Mouse (Mus musculus) hindbrain, embryonic 16.5 days (tissue): ENCODE measurements at regions not wholly inside any gene's neighbourhood (a gene's known extent, or its start where the extent isn't known, plus 50 kb on each side); places are given as distances from the start of the nearest gene placed in this dataset.

Experiments
- ATAC-seq: fragments of 200-750 bp; cut with Nextera tagmentation; 2 replicates; pipeline ENCODE4 v1.8.0; 2017; ENCODE audit warnings: moderate TSS enrichment, moderate library complexity
- H3K27ac ChIP-seq: fragments of 300-500 bp; sonication (generic); 2 replicates; pipeline ENCODE4 v1.5.1; 2014; ENCODE audit warnings: low read depth, mild to moderate bottlenecking, control low read depth, low read length, moderate library complexity
- H3K27me3 ChIP-seq: fragments of 300-500 bp; sonication (generic); replicated peaks from 2 replicates; pipeline ENCODE4 v1.6.1; 2014; ENCODE audit warnings: low read length; ENCODE audit not compliant: control insufficient read depth, insufficient read depth
- H3K36me3 ChIP-seq: fragments of 300-500 bp; sonication (generic); 2 replicates; pipeline ENCODE4 v1.6.1; 2014; ENCODE audit warnings: mild to moderate bottlenecking, low read length, moderate library complexity, mixed read lengths; ENCODE audit not compliant: control insufficient read depth, insufficient read depth
- H3K4me1 ChIP-seq: fragments of 300-500 bp; sonication (generic); 2 replicates; pipeline ENCODE4 v1.6.1; 2014; ENCODE audit warnings: low read depth, low read length; ENCODE audit not compliant: control insufficient read depth, insufficient read depth
- H3K4me2 ChIP-seq: fragments of 300-500 bp; sonication (generic); 2 replicates; pipeline ENCODE4 v1.6.1; 2014; ENCODE audit warnings: mild to moderate bottlenecking, low read length, control low read depth, moderate library complexity
- H3K4me3 ChIP-seq: fragments of 300-500 bp; sonication (generic); 2 replicates; pipeline ENCODE4 v1.5.1; 2014; ENCODE audit warnings: mild to moderate bottlenecking, low read length, control low read depth, moderate library complexity
- H3K9ac ChIP-seq: fragments of 300-500 bp; sonication (generic); 2 replicates; pipeline ENCODE4 v1.6.1; 2014; ENCODE audit warnings: low read depth, mild to moderate bottlenecking, control low read depth, low read length, moderate library complexity
- H3K9me3 ChIP-seq: fragments of 300-500 bp; sonication (generic); 2 replicates; pipeline ENCODE4 v1.6.1; 2014; ENCODE audit warnings: mild to moderate bottlenecking, low read length, moderate library complexity; ENCODE audit not compliant: control insufficient read depth
- WGBS: fragments of 180-500 bp; shearing (Covaris S2); extraction: QIAGEN DNeasy Blood & Tissue Kit; methylation state at CpG from one replicate; pipeline ENCODE4 v1.1.7; 2014; 5-methylcytosine and 5-hydroxymethylcytosine counted together

- Histone ChIP-seq H3K4me2 (no peak overlapping the region), H3K4me3 (no peak overlapping the region), H3K9me3 (no peaks in the 10 kb centered on the region), H3K36me3 (no peaks in the 10 kb centered on the region), H3K9ac (no peak overlapping the region), H3K27ac (no peak overlapping the region), H3K4me1 (no peaks in the 10 kb centered on the region), H3K27me3 (no peaks in the 10 kb centered on the region)
- ATAC-seq: no peak
- WGBS: 86% methylated on average over 1 of the region's 1 CpGs
These were observed 111.5 kb upstream of the Dpp10 start for GRCm38 (mm10) chr1:124156832-124157231.

GRCm38 (mm10) chr1:124152101-124152500 lies 106.7 kb upstream of the Dpp10 start:
- Histone ChIP-seq H3K9ac (no peak overlapping the region), H3K27ac (no peak overlapping the region), H3K4me1 (no peaks in the 10 kb centered on the region), H3K36me3 (no peaks in the 10 kb centered on the region), H3K9me3 (no peaks in the 10 kb centered on the region), H3K4me3 (no peak overlapping the region), H3K4me2 (no peak overlapping the region), H3K27me3 (no peaks in the 10 kb centered on the region)
- ATAC-seq: no peak

DNA sequence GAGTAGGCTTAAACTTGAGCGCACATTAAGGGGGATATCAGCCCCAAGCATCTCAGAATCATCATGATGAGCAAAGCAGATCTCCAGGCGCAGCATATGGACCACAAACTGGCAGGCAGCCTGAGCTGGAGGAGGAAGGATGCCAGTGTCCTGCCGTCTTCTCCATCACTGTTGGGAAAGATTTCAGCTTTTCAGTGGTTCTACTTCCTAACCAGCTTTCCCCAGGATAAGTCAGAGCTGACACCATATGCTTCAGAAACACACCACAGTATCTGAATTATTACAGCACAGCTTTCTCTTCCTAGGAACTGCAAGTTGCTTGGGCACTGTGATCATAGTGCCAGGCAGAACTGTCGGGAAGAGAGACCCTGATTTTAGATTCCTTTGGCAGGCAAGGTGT lies 103.2 kb upstream of the Dpp10 start:
- H3K4me2 ChIP-seq: no peak overlapping the region
- H3K27me3 ChIP-seq: no peaks in the 10 kb centered on the region
- H3K27ac ChIP-seq: no peak overlapping the region
- no peaks in the 10 kb centered on the region for H3K9me3 ChIP-seq
- H3K36me3 ChIP-seq: no peaks in the 10 kb centered on the region
- H3K4me3 ChIP-seq: no peak overlapping the region
- WGBS: 74% methylated on average over 4 of the region's 4 CpGs
- peak; percentile 48; the same call in 1 of the 2 replicates for ATAC-seq
- H3K9ac ChIP-seq: no peak overlapping the region
- no peaks in the 10 kb centered on the region for H3K4me1 ChIP-seq

DNA sequence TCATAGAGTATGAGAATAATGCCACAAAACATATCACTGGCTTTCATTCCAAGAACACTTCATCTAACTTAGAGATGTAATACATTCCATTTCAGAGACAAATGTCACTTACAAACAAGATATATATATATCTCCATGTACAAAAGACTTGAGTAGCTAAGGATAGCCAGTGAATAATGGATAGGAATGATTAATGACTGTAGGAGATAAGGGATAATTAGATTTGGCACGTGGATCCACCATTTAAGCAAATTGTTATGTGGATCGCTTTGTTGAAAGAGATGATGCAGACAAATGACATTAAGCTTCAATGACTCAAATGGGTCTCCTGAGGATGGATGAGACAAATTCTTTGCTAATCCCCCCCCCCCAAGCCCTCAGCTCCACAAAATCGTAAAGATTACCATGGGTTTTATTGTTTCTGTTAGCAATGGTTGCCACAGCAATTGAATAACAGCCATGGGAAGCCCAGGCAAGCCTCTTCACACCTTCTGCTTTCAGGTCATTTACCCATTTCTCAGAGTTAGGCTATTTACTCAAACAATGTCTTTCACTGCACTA lies 59.0 kb upstream of the Dpp10 start:
- Histone ChIP-seq H3K27ac (no peak overlapping the region), H3K9me3 (no peaks in the 10 kb centered on the region)
- no peak for ATAC-seq

GRCm38 (mm10) chr1:124103049-124103448 lies 57.7 kb upstream of the Dpp10 start:
- Histone ChIP-seq H3K36me3 (no peaks in the 10 kb centered on the region), H3K9me3 (no peaks in the 10 kb centered on the region), H3K4me2 (no peak overlapping the region), H3K4me1 (no peaks in the 10 kb centered on the region), H3K27ac (no peak overlapping the region), H3K27me3 (no peaks in the 10 kb centered on the region), H3K4me3 (no peak overlapping the region), H3K9ac (no peak overlapping the region)
- ATAC-seq: no peak
- 41% methylated on average over 1 of the region's 1 CpGs for WGBS

More for the DNA sequence above, 59.0 kb upstream of the Dpp10 start:
- Histone ChIP-seq H3K27me3 (no peaks in the 10 kb centered on the region), H3K4me3 (no peak overlapping the region), H3K36me3 (no peaks in the 10 kb centered on the region), H3K4me1 (no peaks in the 10 kb centered on the region), H3K4me2 (no peak overlapping the region), H3K9ac (no peak overlapping the region)
- WGBS: 35% methylated on average over 3 of the region's 3 CpGs
